Mouse (Mus musculus) gastrocnemius, adult 8-10 months (tissue): ENCODE data around the gene BC048403. TPM values are rescaled to one million over a fixed set of nuclear protein-coding genes. Genes with fewer than 3 reads are reported as not detected.

ENCODE experiments used
- DNase-seq, 2 experiments: peaks; one replicate each; pipeline ENCODE4 v3.0.0; 2022; ENCODE audit warnings: low spot score in 2 of 2
- total RNA-seq, 4 experiments: library from RNA; stranded (reverse); gene quantifications; 2 replicates each; pipeline ENCODE4 v1.2.4; 2022

BC048403 gene
- 1 to 10 TPM; 1.2 to 1.8 (median 1.6) TPM for total RNA-seq

DNA sequence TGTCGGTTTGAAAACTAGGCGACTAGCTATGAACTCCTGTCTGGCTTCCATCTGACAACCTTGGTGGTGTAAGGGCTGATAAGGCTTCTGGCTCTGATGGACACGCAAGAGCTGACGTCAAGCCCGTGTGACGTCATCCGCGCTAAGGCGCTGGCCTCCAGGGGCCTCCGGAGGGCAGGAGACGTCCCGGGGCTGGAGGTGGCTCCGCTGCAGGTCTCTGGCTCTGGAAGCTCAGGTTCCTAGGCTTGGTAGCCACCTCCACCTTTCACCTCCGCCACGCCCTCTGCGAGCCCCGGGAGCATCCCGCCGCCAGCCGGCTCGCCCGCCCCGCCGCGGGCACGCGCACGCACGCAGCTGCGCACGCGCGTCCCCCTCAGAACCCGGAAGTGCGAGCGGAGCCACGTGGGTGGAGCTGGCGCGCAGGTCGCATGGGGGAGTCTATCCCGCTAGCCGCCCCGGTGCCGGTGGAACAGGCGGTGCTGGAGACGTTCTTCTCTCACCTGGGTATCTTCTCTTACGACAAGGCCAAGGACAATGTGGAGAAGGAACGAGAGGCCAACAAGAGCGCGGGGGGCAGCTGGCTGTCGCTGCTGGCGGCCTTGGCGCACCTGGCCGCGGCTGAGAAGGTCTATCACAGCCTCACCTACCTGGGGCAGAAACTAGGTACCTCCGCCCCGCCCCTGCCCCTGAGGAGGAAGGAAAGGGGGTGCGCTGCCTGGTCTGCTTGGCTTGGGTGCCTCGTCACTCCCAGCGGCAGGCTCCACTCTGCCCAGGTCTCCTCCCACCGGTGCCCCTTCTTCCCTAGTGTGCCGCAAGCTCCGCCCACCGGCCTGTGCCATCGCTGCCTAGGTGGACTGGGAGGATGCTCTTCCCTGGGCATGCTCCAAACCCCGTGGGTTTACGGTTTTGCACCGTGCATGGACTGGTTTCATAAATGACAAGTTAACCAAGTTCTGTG, at the start of gene BC048403:
TSS of gene BC048403 (plus strand) at position 390 of the 958 bp plus-strand sequence.
- DNase-seq = peak; percentile 73 to 75

DNA sequence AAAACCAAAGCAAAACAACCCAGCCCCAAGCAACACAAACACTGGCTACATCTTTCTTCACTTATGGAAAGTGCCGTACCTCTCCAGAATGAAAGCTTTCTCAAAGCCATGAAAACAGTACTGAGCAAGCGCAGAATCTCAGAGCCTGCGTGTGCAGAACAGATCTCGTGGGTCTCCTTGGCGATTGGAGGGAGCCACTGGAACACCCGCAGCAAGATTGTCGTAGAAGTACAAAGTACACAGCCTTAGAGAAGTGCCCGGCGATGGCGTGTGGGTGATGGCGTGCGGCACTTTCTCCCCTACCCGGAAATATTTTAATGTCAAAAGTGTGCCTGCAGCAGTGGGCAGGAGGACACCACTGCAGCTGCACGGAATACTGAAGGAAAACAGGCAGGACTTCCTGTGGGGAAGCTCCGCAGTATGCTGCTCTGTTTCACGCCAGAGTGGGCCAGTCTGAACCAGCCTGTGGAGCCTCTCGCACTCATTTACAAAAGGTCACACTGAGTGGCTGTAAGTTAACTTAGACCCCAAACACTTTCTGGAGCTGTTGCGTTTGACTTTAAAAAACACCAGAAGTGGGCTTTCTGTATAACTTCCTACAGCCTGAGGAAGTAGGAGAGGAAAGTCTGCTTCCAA, 46.7 kb upstream of the BC048403 start:
- DNase-seq = no peak

DNA sequence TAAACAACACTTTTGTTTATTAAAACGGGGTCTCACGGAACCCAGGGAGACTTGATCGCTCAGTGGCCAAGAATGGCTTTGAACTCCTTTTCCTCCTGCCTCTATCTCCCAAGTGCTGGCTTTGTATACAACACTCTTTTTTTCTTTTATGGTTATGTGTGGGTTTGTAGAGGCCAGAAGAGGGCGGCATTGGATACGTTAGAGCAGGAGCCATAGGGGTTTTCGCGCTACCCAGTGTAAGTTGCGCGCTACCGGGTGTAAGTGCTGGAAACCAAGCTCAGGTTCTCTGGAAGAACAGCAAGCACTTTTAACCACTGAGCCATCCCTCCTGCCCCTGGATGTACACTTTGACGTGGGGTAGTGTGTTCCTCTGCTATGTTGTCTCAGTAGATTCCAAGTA, 45.2 kb upstream of the BC048403 start:
- no peak for DNase-seq

DNA sequence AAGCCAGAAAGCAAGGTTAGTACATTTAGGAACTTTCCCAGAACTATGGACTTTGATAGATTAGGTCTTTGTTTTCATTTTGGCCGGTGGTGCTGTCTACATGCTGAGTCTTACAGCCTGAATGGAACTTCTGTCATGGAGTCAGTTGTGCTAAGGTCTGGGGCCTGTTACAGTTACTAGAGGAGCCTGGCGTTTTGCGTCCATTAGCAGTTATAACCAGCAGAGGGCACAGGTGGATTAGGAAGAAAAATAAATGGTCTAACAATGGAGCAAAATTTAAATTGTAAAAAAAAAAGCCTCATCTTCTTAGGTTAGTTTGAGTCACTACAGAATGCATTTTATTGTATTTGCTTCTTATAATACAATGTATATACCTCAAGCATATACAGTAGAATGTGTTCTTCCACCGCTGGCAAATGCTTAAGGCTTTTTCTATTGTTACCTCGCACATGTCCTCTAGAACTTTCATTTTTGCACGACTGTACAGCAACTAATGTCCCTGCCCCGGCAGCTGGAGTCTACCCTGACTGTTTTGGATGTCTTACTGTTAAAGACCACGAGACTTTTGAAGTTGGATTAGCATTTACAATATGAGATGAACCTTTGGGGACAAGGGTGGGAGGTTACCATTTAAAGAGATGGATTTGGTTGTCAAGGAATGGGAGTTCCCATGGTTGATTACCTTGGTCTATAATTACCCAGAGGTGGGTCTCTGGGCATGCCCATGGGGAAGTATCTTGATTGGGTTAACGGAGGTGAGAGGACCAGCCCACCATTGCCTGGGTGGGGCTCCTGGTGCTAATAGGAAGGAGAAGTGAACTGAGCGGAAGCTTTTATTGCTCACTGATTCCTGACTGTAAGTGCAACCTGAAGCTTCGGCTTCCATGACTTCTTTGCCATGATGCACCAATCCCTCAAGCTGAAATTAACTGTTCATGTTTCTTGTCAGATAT, 38.2 kb upstream of the BC048403 start:
- DNase-seq = peak in 1 of 2 experiments; percentile 13

DNA sequence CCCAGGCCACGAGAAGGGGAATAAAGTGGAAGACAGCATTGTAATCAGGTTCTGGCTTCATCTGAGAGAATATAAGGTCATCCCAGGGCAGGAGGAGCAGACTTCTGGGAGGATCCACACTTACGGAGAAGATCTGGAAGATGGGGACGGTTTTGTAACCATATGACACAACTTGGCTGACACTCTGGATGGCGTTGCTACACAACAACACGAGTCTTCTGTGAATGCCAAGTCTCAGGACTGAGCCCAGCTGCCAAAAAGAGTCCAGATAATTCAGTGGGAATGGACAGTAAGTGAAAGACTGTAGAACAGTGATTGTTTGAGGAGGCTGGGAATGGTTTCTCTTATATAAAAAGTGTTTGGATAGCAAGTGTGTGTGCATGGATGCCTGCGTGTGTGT, 36.1 kb upstream of the BC048403 start:
- peak; percentile 69 to 75 for DNase-seq

DNA sequence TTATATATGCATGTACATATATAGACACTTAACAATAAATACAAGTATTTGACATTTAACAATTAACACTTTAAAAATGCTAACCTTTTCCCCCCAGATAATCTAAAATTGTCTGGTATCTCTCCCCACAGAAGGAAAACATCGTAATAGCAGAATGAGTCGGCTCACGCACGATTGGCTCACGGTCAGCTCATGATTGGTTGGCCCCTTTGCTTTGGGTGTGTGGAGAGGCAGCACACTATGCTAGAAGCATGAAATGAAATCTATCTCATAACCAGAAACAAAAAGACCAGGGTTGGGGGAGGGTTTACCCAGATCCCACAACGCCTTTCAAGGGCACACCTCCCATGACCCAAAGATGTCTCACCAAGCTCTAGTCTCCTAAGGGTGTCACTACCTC, 34.9 kb upstream of the BC048403 start:
- DNase-seq = no peak

DNA sequence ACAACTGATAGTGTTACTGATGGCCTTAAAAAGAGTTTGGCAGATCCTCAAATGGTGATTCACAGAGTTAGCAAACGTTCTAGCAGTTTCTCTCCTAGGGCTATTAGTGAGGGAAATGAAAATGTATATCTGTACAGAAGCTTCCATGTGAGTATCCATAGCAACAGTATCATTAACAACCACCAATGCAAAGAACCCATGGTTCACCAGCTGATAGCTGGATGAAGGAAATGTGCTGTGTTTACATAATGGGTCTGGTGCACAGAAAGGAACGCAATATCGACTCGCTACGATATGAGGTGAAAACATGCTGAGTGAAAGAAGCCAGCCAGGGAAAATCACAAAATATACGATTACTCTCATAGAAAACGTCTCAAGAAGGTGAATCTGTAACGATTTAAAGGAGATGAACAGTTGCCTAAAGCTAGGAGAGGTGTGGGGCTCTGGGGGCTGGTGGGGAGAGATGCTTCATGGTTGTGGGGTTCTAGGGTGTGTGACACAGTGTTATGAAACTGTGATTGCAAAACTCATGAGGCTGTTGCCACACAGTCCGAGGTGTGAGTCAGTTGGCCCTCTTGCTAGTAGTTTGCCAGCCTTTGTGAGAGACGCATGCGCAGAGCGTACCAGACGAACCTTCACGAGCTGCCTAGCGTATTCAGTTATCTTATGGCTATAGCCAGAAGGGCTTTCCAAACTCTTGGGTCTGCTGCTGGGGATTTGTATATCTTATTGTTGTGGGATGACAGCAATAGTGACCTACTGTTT, 34.2 kb upstream of the BC048403 start:
- DNase-seq = peak in 1 of 2 experiments; percentile 36

DNA sequence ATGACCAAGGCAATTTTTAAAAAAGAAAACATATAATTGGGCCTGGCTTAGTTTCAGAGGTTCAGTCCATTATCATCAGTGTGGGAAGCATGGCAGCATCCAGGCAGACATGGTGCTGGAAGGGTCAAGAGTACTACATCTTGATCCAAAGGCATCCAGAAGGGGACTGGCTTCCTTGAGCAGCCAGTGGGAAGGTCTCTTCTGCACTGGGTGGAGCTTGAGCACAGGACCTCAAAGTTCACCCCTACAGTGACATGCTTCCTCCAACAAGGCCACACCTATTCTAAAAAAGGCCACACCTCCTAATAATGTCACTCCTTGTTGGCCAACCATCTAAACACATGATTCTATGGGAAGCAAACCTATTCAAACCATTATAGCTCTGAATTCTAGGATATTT, 22.9 kb upstream of the BC048403 start:
- DNase-seq = no peak

DNA sequence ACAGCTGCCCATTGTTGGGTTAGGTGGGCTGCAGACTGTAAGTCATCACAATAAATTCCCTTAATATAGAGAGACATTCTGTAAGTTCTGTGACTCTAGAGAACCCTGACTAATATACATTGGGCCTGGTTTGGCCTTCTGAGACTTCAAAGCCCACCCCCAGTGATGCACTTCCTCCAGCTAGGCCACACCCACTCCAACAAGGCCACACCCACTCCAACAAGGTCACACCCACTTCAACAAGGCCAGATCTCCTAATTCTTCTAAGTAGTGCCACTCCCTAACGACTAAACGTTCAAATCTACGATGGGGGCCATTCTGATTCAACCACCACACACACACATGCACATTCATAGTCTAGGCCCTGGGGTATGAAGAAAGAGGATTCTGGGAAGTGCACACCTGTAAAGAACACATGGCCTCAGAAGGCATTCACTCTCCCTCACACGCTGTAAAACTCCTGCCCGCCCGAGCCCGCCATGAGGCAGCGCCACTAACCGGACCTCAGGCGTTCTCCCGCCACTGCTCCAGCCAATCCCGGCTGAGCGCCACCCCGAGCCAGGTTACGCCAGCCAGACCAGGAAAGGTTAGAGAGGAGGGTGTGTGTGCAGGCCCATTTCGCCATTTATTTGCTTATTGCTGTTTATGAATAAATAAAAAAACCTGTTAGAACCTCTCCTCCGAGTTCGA, 20.7 kb upstream of the BC048403 start:
- DNase-seq = no peak

DNA sequence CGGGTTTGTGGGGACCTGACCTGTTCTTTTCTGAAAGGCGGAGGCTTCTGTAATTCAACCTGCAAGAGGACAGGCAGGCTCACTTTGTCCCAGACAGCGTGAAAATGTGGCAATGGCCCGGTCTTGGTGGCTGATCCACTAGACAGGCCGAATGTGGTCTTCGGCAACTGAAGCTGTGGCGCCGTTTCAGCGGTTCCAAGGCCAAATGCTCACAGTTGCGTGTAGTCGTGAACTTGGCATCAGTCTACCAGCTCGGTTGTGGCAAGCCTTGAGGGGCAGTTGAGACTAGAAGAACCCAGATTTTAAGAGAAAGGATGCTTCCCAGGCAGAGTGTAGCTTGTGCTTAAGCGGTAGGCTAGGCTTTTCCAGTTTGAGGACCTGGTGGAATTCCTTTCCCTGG, 19.0 kb upstream of the BC048403 start:
- no peak for DNase-seq

DNA sequence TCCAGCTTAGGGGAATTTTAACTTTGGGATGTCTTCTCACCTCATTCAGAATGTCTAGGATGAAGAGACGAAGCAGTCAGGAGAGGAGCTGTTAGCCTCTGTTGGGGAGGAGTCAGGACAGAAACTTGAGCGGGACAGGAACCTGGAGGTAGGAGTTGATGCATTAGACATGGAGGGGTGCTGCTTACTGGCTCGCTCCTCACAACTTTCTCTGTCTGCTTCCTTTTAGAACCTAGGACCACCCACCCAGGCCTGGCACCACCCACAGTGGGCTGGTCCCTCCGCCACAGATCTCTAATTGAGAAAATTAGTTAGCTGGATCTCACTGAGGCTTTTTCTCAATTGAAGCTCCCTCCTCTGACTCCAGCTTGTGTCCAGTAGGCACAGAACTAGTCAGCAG, 13.2 kb upstream of the BC048403 start:
- no peak for DNase-seq

DNA sequence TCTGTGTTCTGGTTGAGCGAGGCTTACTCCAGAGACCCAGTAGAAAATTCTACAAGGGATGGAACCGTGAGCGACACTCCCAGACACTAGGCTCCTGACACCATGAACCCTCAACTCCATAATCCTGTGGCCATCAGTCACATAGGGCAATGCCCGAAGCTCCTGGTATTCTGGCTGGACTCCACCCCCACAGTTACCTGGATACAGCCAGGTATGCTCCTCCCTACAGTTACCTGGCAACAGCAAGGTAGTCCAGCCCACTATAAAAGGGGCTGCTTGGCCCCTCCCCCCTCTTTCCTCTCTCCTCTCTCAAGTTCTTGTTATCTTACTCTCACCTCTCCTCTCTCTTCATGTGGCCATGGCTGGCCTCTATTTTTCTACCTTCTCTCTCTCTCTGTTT, 12.6 kb upstream of the BC048403 start:
- no peak for DNase-seq

DNA sequence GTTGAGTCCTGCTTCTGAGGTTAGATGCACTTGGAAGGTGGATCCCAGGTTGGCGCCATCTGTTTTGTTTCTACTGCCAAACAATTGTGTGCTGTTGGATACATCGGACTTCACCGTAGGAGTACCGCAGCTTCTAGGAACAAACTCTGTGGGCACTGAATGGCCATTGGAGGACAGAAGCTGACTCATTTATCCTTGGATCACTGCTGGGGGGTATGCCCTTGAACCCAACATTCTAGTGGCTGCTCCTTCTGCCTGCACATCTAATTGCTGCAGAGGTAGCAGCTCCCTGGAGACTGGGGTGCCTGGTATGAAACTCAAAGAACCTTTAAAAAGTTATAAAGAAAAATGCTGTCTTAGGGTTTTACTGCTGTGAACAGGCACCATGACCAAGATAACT, 11.5 kb upstream of the BC048403 start:
- DNase-seq = no peak

DNA sequence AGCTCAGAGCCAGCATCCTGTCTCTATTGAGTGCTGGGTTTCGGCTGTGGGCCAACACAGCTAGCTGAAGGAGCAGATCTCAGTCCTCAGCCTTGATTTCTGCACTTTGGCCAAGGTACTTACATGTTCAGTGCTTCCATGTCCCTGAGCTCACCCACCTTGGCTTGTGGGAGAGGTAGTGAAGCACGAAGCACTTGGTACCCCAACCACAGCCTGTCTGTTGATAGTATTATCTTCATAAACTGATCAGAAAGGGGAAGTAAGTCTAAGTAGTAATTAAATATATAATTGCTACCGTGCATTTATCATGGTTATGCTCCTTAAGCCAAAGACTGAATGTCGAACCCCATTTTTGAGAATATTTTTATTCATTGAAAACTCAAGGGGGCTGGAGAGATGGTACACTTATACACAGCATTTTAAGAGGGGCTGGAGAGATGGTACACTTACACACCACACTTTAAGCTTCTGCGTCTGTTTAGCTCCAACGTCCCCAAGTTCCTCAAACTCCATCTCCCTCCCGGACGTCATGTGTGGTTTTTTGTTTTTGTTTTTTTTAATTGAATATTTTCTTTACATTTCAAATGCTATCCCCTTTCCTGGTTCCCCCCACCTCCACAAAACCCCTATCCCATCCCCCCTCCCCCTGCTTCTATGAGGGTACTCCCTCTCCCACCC, 8.6 kb upstream of the BC048403 start:
- DNase-seq = no peak

DNA sequence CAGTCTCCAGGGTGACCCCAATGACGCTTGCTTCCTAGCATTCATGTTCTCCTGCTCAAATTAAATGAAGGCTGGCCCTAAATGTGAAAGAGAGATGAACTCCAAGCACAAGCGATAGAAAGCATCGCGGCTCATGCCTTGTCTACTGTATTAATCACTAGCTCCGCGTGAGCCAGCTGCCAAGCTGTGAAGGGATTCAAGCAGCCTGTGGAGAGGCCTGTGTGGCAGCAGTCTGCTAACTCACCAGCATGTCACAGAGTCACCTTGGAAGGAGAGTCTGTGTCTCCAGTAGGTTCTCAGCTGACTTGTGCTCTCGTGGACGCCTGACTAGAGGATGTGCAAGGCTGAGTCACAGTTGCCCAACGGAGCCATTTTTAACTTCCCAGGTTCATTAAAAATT, 7.2 kb upstream of the BC048403 start:
- DNase-seq = no peak

DNA sequence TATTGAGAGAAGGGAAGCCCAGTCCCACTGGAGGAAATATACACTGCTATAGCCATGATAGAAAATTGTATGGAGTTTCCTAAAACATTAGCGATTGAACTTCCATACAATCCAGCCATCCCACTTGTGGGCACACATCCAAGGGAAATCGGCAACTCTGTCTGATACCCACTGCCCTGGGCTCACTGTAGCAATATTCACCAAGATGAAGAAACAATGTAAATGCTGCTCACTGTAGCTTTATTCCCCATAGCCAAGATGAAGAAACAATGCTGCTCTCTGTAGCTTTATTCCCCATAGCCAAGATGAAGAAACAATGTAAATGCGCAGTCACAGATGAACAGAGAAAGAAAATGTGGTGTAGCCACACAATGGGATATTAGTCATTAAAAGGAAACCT, 2.5 kb upstream of the BC048403 start:
- DNase-seq = no peak

DNA sequence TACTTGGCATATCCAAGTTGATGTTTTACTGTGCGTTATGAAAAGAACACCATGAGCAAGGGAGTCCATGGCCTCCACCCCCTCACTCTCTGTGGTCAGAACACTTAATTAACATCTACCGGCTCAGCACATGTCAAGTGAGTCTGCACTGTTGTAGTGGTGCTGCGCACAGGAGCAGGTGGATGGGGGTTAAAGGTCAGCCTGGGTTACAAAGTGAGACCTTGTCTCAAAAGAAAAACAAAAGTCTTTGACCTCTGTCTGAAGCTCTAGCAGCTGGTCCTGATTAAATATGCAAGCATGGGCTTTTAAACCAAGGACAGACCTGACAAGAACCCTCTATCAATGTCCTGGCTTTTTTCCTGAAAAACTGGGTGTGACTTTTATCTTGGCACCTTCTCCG, 2.6 kb downstream of the BC048403 start:
- no peak for DNase-seq

DNA sequence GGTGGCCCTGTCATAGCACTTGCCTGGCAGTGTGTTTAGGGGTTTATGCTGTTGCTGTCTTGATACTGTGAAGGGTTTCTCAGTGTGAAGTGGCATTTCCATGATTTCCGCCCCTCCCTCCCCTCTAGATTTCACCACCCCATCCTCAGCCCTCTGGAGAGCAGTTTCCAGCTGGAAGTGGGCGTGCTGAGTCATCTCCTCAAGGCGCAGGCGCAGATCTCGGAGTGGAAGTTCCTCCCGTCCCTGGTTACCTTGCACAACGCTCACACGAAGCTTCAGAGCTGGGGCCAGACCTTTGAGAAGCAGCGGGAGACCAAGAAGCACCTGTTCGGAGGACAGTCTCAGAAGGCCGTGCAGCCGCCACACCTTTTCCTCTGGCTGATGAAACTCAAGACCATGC, 10.4 kb downstream of the BC048403 start:
- DNase-seq = no peak

DNA sequence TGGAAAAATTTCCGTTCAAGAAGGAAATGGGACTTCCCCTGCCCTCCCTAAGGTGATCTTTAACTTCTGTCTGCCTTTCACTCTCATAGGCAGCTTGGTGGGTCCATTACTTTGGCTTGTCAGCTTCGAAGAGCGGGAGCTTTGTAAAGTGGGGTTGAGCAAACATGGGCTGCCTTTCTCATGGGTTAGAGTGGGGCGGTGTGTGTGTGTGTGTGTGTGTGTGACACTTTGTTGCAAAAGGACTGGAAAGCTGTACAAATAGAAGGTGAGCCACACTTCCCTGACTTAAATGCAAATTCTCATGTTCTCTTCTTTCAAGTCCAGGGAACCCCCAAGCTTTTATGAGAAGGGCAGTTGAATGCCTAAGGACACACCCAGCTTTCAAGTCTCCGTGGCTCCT, 14.5 kb downstream of the BC048403 start:
- no peak for DNase-seq

DNA sequence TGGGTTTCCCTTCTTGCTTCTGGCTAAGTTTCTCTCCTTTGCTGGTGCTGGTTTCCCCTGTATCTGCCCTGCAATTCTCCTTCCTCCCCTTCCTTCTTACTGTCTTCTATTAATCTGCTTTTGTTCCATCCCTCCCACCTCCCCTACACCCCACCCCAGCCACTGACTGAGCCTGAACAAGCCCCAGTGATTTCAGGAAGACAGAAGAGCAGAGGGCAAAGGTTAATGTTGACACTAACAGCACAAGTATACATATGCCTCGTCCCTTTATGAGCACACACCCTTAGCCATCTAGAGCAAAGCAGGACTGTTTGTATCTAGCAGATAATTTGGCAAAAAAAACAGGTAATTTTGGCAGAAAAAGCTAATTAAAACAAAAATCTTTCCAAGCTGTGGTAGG, 16.1 kb downstream of the BC048403 start:
- no peak for DNase-seq
